Mouse (Mus musculus): ENCODE measurements around the gene 9530003J23Rik. TPM values are rescaled to one million over a fixed set of nuclear protein-coding genes. Genes with fewer than 3 reads are reported as not detected.
A peak's percentile ranks its signal among the peaks of the same experiment; 100 is the strongest.
"Not testable (repeated sequence)": the region's sequence is repeated elsewhere in the genome, so short reads cannot be mapped to it uniquely, and the experiment has no call there.

Gene 9530003J23Rik
- total RNA-seq (2021) = not detected
- long read RNA-seq, experiment 1 = 0 reads
- long read RNA-seq, experiment 2 = 0 reads

- DNase-seq = no peak
Measured at GRCm38 (mm10) chr10:117238603-117239002, at the start of gene 9530003J23Rik. Gene 9530003J23Rik (minus strand): TSS chr10:117238703.

- DNase-seq = no peak
Measured at GRCm38 (mm10) chr10:117287226-117287850, 48.8 kb upstream of the 9530003J23Rik start.

DNA sequence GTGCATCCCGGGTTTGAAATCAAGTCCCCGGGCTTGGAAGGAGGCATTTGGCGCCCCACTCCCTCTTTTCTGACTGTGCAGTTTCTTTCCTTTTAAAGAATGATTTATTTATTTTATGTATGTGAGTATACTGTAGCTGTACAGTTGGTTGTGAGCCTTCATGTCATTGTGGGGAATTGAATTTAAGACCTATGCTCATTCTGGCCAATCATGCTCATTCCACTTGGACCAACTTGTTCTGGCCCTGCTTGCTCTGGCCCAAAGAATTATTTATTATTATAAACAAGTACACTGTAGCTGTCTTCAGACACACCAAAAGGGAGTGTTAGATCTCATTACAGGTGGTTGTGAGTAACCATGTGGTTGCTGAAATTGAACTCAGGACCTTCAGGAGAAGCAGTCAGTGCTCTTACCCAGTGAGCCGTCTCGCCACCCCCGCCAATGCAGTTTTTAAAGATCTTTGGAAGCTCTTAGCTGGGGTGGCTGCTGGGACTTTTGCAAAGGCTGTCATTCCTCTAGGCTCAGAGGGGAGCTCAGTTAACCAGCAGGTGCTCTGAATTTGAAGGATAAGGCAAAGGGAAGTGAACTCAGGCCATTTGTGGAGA lies 48.0 kb upstream of the 9530003J23Rik start:
- DNase-seq = no peak

DNA sequence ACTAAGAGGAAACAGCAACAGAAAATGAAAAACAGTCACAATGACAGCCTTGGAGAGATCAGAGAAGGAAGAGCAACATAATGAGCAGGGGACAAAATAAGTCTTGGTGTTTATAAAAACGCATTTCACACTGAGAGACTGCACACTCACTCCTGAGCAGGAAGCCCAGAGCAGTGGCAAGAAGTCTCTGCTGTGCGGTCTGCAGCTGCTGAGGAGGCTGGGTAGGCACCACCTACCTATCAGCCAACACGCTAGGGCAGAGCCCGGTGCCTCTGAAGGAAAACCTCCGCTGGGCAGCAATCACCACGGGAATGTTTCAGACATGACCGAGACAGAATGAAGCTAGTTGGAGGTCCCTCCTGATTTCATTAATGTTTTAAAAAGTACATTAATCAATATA lies 47.1 kb upstream of the 9530003J23Rik start:
- not testable (repeated sequence) for DNase-seq

DNA sequence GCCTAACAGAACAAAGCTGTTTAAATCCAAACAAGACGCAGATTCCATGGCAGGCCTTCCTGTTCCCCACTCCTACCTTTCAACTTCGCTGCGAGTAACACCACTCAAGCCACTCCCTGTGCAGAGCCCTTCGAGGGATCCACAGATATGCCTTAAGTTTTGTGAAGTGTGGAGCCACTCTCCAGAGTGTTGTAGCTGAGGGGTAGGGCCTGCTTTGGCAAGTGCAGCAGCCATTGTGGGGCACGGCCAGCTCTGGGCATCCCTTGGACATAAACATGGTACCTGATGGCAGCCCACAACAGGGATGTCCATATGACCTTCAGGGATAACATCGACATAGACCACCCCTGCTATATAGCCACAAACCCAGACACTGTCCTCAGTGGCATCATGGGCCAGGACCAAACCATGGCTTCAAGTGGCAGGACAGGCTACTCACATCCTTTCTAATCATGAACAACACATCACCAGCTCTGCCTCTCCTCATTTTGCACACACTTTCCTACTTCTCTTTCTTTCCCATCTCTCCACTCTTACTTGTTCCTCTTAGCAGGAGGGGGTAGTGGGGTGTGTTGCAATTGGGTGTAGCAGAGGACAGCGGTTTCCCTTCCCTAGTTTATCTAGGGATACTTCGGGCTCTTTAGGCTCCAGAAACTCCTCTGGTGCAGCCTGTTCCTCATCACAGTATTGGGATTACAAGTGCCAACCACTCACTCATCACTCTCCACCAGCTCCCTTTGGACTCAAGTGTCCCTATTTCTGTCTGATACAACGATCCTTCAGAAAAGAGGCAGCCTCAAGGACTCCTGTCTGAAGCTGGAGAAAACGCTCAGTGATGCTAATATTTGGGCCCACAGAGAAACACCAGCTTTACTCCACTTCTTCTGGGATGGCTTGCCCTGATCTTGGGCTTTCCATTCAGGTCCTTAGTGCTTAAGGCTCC lies 46.3 kb upstream of the 9530003J23Rik start:
- no peak for DNase-seq

DNA sequence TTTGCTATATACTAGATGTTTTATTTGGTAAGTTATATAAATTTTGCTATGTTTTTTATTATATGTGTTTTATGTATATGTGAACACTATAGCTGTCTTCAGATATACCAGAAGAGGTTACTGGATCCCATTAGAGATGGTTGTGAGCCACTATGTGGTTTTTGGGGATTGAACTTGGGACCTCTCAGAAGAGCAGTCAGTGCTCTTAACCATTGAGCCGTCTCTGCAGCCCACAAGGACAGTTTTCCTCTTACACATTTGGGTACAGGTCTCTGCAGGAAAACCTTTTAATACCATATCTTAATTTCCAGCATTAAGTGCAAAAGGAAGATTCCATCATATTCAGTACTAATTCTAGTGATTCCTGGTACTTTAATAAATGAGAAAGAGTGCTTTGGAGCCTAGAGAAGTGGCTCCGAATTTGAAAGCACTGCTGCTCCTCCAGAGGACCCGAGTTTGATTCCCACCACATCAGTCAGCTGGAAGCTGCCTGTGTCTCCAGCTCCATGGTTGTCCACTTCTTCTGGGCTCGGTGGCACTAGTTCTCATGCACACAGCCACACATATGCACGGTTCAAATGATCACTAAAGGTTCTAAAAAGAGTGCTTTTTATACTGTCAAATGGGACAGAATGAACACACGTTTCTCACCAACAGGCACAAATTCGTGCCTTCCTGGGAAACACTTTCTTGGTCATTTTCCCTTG lies 45.5 kb upstream of the 9530003J23Rik start:
- DNase-seq = no peak

GRCm38 (mm10) chr10:117283196-117283595 lies 44.7 kb upstream of the 9530003J23Rik start:
- not testable (repeated sequence) for DNase-seq

DNA sequence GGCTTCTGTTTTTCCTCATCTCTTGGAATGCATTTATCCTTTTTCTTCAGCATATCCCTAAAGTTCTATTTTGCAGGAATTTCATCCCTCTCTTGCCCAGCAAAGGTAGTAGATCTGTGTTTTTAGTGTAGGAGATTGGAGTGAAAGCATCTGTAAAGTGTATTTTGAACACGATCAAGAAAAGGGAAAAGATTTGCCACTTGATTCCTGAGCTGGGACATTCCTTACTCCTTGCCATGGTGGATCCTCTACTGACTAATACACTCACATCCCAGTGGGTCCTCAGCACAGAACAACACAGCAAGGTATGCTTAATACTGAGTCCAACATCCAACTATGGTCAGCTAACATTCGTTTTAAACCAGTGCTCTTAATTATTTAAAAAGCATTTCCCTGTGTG lies 44.0 kb upstream of the 9530003J23Rik start:
- no peak for DNase-seq

DNA sequence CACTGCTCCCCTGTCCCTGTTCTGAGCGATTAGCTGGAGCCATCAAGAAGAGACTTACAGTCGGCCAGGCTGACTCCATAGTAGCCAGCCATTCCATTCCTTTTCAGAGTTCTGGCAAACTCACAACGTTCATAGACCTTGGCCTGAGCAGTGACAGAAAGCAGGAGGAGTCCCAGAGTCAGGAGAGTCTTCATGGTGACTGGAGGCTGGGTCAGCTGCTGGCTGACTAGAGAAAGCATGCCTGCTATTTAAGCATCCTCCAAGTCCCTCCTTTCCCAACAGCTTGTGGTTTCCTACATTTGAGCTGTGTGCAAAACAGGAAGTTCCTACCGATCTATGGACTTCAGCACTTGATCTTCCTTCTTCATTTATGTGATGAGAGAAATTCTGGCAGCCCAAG lies 43.5 kb upstream of the 9530003J23Rik start, which contains the start of gene Lyz2:
Lyz2 (minus strand) TSS at position 273 of the 400 bp plus-strand sequence.
- peak; percentile 9 to 14 for DNase-seq

DNA sequence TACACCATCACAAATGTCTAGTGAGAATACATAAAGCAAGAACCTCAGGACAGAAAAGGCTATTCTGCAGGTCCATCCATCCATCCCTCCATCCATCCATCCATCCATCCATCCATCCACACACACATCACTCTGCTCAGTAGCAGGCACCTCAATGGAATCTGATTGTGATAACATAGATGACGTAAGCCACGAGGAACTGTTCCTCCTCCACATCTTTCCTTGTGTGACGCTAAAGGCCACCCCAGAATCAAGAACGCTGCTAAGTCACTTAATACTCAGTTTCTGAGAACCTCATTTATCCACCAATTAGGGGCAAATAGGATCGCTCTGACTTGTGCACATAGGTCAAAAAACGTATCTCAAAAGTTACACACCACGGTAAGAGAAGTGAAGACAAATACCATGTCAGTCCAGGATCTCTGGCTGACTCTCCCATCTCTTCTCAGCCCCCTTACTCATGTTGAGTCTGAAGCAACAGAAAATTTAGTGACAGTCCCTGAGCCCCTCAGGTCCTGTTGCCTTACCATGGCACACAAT lies 42.9 kb upstream of the 9530003J23Rik start:
- no peak for DNase-seq

DNA sequence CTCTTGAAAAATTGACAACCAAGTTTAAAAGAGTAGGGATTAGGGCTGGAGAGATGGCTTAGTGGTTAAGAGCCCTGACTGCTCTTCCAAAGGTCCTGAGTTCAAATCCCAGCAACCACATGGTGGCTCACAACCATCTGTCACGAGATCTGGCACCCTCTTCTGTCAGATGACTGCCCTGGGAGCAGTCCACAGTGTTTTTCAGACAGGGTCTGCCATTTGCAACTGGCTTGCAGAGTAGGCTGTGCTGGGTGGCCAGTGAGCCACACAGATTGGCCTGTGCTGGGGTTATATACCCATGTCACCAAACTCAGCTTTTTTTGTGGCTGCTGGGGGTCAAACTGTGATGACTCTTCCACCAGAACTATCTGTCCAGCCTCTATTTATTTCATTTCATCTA lies 41.5 kb upstream of the 9530003J23Rik start:
- no peak for DNase-seq

- DNase-seq = not testable (repeated sequence)
Measured at GRCm38 (mm10) chr10:117278510-117278909, 40.0 kb upstream of the 9530003J23Rik start.

DNA sequence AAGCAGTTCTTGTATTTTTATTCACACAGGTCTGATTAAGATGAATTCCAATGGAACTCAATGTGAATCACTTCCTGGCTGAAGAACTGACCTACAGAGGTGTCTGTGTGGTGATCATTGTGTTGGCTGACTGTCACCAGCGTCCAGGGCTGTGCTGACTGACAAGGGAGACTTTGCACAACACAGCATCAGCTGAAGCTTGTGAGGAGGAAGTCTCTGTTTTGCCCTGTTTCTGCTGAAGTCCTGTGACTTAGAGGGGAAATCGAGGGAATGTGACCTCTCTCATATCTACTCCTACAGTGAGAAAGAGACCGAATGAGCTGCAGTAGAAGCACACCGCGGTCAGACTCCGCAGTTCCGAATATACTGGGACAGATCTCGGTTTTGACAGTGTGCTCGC lies 39.3 kb upstream of the 9530003J23Rik start:
- DNase-seq = not testable (repeated sequence)

DNA sequence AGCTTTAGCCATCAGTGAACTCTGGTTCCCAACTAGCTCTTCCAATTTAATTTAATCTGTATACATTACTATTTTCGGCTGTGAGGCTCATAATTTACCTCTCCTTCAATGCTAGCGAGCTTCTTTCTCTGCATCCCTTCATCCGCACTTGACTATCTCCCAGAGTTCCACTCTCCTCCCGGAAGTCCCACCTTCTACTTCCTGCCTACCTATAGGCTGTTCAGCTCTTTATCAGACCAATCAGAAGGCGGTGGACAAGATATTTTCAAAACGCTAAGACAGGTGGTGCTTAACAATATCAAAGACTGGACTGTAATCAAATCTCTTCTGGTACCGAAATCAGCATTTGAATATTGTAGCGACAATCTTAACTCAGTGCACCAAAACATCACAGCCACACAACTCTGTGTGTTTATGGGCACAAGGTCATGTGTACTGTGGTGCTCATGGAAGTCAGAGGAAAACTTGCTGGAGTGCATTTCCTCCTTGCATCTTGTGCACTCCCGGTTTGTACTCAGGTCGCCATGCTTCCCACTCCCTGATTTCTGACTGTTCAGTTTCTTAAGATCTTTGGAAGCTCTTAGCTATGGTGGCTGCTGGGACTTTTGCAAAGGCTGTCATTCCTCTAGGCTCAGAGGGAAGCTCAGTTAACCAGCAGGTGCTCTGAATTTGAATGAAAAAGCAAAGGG lies 37.3 kb upstream of the 9530003J23Rik start:
- DNase-seq = no peak

DNA sequence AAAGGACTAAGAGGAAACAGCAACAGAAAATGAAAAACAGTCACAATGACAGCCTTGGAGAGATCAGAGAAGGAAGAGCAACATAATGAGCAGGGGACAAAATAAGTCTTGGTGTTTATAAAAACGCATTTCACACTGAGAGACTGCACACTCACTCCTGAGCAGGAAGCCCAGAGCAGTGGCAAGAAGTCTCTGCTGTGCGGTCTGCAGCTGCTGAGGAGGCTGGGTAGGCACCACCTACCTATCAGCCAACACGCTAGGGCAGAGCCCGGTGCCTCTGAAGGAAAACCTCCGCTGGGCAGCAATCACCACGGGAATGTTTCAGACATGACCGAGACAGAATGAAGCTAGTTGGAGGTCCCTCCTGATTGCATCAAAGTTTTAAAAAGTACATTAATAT lies 36.1 kb upstream of the 9530003J23Rik start:
- not testable (repeated sequence) for DNase-seq

DNA sequence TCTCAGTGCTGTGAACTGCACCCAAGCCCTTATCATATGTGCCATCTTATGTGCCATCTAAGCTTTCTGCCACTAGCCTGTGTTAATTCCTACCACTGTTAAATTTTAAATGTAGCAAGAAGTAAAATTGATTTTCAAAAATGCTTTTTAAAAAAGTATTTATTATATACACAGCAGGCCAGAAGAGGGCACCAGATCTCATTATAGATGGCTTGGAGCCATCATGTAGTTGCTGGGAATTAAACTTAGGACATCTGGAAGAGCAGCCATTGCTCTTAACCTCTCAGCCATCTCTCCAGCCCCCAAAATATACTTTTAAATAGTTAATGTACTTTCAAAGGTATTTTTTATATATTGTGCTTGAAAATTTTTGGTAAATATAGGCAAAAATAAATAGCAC lies 33.5 kb upstream of the 9530003J23Rik start:
- DNase-seq = peak in 1 of 2 experiments; percentile 13

- no peak for DNase-seq
Measured at GRCm38 (mm10) chr10:117259870-117260269, 21.4 kb upstream of the 9530003J23Rik start.

DNA sequence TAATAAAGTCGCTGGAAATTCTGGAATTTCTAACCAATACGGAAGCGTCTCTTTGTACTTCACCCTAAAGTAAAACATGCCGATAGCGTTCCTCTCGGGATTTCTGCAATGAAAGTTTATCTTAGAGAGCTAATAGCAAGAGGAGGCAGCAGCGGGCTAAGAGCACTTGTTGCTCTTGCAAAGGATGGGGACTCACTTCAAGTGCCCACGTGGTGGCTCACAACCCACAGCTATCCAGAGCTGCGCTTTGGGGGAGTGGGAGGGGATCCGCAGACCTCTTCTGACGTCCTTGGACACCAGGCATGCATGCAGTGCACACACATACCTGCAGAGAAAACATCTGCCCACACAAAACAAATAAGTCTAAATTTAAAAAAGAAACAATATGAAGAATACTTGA lies 2.6 kb downstream of the 9530003J23Rik start:
- DNase-seq = no peak

- peak in 1 of 2 experiments; percentile 35 for DNase-seq
Measured at GRCm38 (mm10) chr10:117234825-117235224, 3.7 kb downstream of the 9530003J23Rik start.

DNA sequence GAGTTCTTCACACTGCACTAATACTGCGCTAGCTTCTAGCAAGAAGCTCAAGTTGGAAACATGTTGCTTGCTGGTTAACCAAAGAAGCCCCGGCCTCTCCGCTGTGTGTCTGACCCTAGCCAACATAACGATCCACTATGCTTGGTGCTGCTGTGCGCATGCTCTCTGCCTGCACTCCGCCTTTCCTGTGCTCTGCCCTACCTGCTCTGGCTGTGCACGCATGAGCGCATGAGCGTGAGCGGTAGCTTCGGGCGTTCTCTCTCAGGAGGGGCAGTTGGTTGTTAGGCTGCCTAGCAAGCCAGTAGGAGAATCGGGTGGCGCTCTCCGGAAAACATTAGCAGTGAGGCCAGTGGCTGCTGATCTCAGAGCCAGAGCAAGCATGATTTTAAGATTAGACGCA lies 8.7 kb downstream of the 9530003J23Rik start:
- no peak for DNase-seq

GRCm38 (mm10) chr10:117226002-117226401 lies 12.5 kb downstream of the 9530003J23Rik start:
- DNase-seq = no peak

Measured in adrenal gland, postnatal 36 days (tissue).